Mouse (Mus musculus) lung, adult 2 months (tissue): ENCODE data around the gene Mocs3. TPM values are rescaled to one million over a fixed set of nuclear protein-coding genes. Genes with fewer than 3 reads are reported as not detected.
A peak's percentile ranks its signal among the peaks of the same experiment; 100 is the strongest.

Experiments used
- DNase-seq: peaks from one replicate; pipeline ENCODE4 v3.0.0; 2022
- H3K4me1 ChIP-seq: fragments of 200-500 bp; 2 replicates; pipeline ENCODE4 v1.6.1; 2011; ENCODE audit warnings: low read length; ENCODE audit not compliant: control insufficient read depth, insufficient read depth
- H3K4me3 ChIP-seq: fragments of 200-500 bp; replicated peaks from 2 replicates; pipeline ENCODE3; 2011; ENCODE audit warnings: low read depth, mild to moderate bottlenecking, control low read depth, low read length; ENCODE audit errors: extremely low read depth
- CTCF ChIP-seq: fragments of 200-500 bp; IDR thresholded peaks from 2 replicates; pipeline ENCODE4 v1.5.1; 2011; ENCODE audit warnings: mild to moderate bottlenecking, low read length, control low read depth; ENCODE audit not compliant: insufficient read depth
- POLR2A ChIP-seq: fragments of 200-500 bp; IDR thresholded peaks from 2 replicates; pipeline ENCODE4 v1.6.1; 2011; ENCODE audit warnings: low read depth, mild to moderate bottlenecking, control low read depth, low read length, borderline replicate concordance; ENCODE audit errors: extremely low read depth
- WGBS: fragments of 180-500 bp; shearing (Covaris S2); methylation state at CpG from one replicate; pipeline ENCODE4 v1.1.7; 2018; 5-methylcytosine and 5-hydroxymethylcytosine counted together
- polyA plus RNA-seq: library from polyadenylated mRNA; depleted of rRNA; stranded (reverse); fragments of >200 nt; gene quantifications from 2 replicates; pipeline ENCODE4 v1.2.3, GENCODE M21; 2012

Gene Mocs3
- polyA plus RNA-seq, 1 experiment, result 14.4 TPM

- TF ChIP-seq POLR2A (no peak), CTCF (no peak)
- DNase-seq, result no peak
- peaks cover 6% of the 10 kb centered on the region for H3K4me1 ChIP-seq
- no peak overlapping the region for H3K4me3 ChIP-seq
- WGBS, result 86% methylated on average over 5 of the region's 5 CpGs
These were observed 2.9 kb downstream of the Mocs3 start for GRCm38 (mm10) chr2:168233286-168233685.

- H3K4me1 ChIP-seq, result no peaks in the 10 kb centered on the region
- no peak for TF ChIP-seq CTCF
- TF ChIP-seq POLR2A, result no peak
- no peak overlapping the region for H3K4me3 ChIP-seq
- 87% methylated on average over 4 of the region's 4 CpGs for WGBS
- no peak for DNase-seq
These were observed 7.9 kb downstream of the Mocs3 start for GRCm38 (mm10) chr2:168238335-168238734.

- DNase-seq, result no peak
- H3K4me3 ChIP-seq, result no peak overlapping the region
- TF ChIP-seq POLR2A, result no peak
- TF ChIP-seq CTCF, result no peak
- H3K4me1 ChIP-seq, result no peaks in the 10 kb centered on the region
These were observed 12.4 kb downstream of the Mocs3 start for GRCm38 (mm10) chr2:168242841-168243240.

- Histone ChIP-seq H3K4me1 (no peaks in the 10 kb centered on the region), H3K4me3 (no peak overlapping the region)
- WGBS, result 78% methylated on average over 4 of the region's 4 CpGs
- TF ChIP-seq CTCF, result no peak
- no peak for TF ChIP-seq POLR2A
- DNase-seq, result no peak
These were observed 12.9 kb downstream of the Mocs3 start for GRCm38 (mm10) chr2:168243278-168243677.

GRCm38 (mm10) chr2:168245571-168245970, 15.1 kb downstream of the Mocs3 start:
- TF ChIP-seq CTCF, result no peak
- WGBS, result 34% methylated on average over 8 of the region's 8 CpGs
- no peak overlapping the region for H3K4me3 ChIP-seq

GRCm38 (mm10) chr2:168248167-168248855, 17.9 kb downstream of the Mocs3 start:
- 74% methylated on average over 8 of the region's 8 CpGs for WGBS
- Histone ChIP-seq H3K4me1 (no peaks in the 10 kb centered on the region), H3K4me3 (no peak overlapping the region)
- TF ChIP-seq CTCF, result no peak
- no peak for TF ChIP-seq POLR2A
- DNase-seq, result no peak

More at GRCm38 (mm10) chr2:168245571-168245970, 15.1 kb downstream of the Mocs3 start:
- DNase-seq, result no peak
- H3K4me1 ChIP-seq, result no peaks in the 10 kb centered on the region

GRCm38 (mm10) chr2:168248856-168249245, 18.4 kb downstream of the Mocs3 start:
- no peak overlapping the region for H3K4me3 ChIP-seq
- TF ChIP-seq POLR2A, result no peak
- TF ChIP-seq CTCF, result no peak
- WGBS, result 23% methylated on average over 2 of the region's 2 CpGs
- H3K4me1 ChIP-seq, result no peaks in the 10 kb centered on the region
- DNase-seq, result no peak

- no peak for TF ChIP-seq POLR2A
- peak; percentile 84 for TF ChIP-seq CTCF
- 17% methylated on average over 8 of the region's 8 CpGs for WGBS
- peak; percentile 76 for DNase-seq
- Histone ChIP-seq H3K4me3 (no peak overlapping the region), H3K4me1 (no peaks in the 10 kb centered on the region)
These were observed 19.8 kb downstream of the Mocs3 start for GRCm38 (mm10) chr2:168250270-168250669.

GRCm38 (mm10) chr2:168252639-168253292, 22.3 kb downstream of the Mocs3 start:
- DNase-seq, result peak; percentile 9
- TF ChIP-seq CTCF (peak; percentile 63), POLR2A (no peak)
- WGBS, result 20% methylated on average over 16 of the region's 16 CpGs
- Histone ChIP-seq H3K4me3 (no peak overlapping the region), H3K4me1 (no peaks in the 10 kb centered on the region)

- no peak overlapping the region for H3K4me3 ChIP-seq
- WGBS, result 26% methylated on average over 7 of the region's 7 CpGs
- no peaks in the 10 kb centered on the region for H3K4me1 ChIP-seq
- TF ChIP-seq CTCF (no peak), POLR2A (no peak)
- no peak for DNase-seq
These were observed 23.4 kb downstream of the Mocs3 start for GRCm38 (mm10) chr2:168253822-168254221.

- no peak for DNase-seq
- no peaks in the 10 kb centered on the region for H3K4me1 ChIP-seq
- 65% methylated on average over 3 of the region's 3 CpGs for WGBS
These were observed 26.1 kb downstream of the Mocs3 start for GRCm38 (mm10) chr2:168256506-168256905.

More at GRCm38 (mm10) chr2:168256506-168256905, 26.1 kb downstream of the Mocs3 start:
- no peak overlapping the region for H3K4me3 ChIP-seq
- no peak for TF ChIP-seq CTCF
- TF ChIP-seq POLR2A, result no peak
